Mouse (Mus musculus): Measurements from ENCODE around the gene Hsd17b11. TPM values are rescaled to one million over a fixed set of nuclear protein-coding genes. Genes with fewer than 3 reads are reported as not detected.
"Not testable (repeated sequence)": the region's sequence is repeated elsewhere in the genome, so short reads cannot be mapped to it uniquely, and the experiment has no call there.

The Hsd17b11 gene
- polyA plus RNA-seq, 1 experiment = 36.0 TPM

GRCm38 (mm10) chr5:103980705-103981560 lies 40.8 kb downstream of the Hsd17b11 start:
- no peak for DNase-seq (ENCODE audit: low read depth)

- no peak for DNase-seq (ENCODE audit: low read depth)
Measured at GRCm38 (mm10) chr5:103977907-103978570, 43.7 kb downstream of the Hsd17b11 start.

- DNase-seq (ENCODE audit: low read depth) = no peak
Measured at GRCm38 (mm10) chr5:103977297-103977696, 44.4 kb downstream of the Hsd17b11 start, which contains the start of gene Hsd17b13. Gene Hsd17b13 (minus strand): TSS chr5:103977410.

GRCm38 (mm10) chr5:103975736-103976135 lies 46.0 kb downstream of the Hsd17b11 start:
- DNase-seq (ENCODE audit: low read depth) = no peak

GRCm38 (mm10) chr5:103972801-103973200 lies 48.9 kb downstream of the Hsd17b11 start:
- DNase-seq (ENCODE audit: low read depth) = no peak

- DNase-seq (ENCODE audit: low read depth) = no peak
Measured at GRCm38 (mm10) chr5:103972379-103972778, 49.3 kb downstream of the Hsd17b11 start.

- no peak for DNase-seq (ENCODE audit: low read depth)
Measured at GRCm38 (mm10) chr5:103971051-103971450, 50.7 kb downstream of the Hsd17b11 start.

- DNase-seq (ENCODE audit: low read depth) = peak; percentile 47
Measured at GRCm38 (mm10) chr5:103962935-103963429, 58.7 kb downstream of the Hsd17b11 start.

- DNase-seq (ENCODE audit: low read depth) = no peak
Measured at GRCm38 (mm10) chr5:103954638-103955037, 67.1 kb downstream of the Hsd17b11 start.

- peak; percentile 71 for DNase-seq (ENCODE audit: low read depth)
Measured at GRCm38 (mm10) chr5:103953135-103954083, 68.3 kb downstream of the Hsd17b11 start.

- DNase-seq (ENCODE audit: low read depth) = not testable (repeated sequence)
Measured at GRCm38 (mm10) chr5:103950138-103950537, 71.6 kb downstream of the Hsd17b11 start.

- DNase-seq (ENCODE audit: low read depth) = no peak
Measured at GRCm38 (mm10) chr5:103943183-103943582, 78.5 kb downstream of the Hsd17b11 start.

GRCm38 (mm10) chr5:103939856-103940255 lies 81.9 kb downstream of the Hsd17b11 start:
- no peak for DNase-seq (ENCODE audit: low read depth)

Other genes with a start within 250 kb of the Hsd17b11 start
- gene Klhl8, start 110.7 kb downstream of the Hsd17b11 start, polyA plus RNA-seq (2012; rRNA removed) = 9.3 and 9.8 TPM in 2 replicates
- gene Hsd17b13, start 44.5 kb downstream of the Hsd17b11 start, polyA plus RNA-seq (2012; rRNA removed) = 0.08 and 0.30 TPM in 2 replicates
- 59.8 and 70.6 TPM in 2 replicates for gene Nudt9, start 24.4 kb upstream of the Hsd17b11 start, polyA plus RNA-seq (2012; rRNA removed)
- not detected in 2 replicates for gene Gm17660, start 55.7 kb upstream of the Hsd17b11 start, polyA plus RNA-seq (2012; rRNA removed)
- 125 and 148 TPM in 2 replicates for gene Sparcl1, start 91.8 kb upstream of the Hsd17b11 start, polyA plus RNA-seq (2012; rRNA removed)
- not detected in 2 replicates for gene Dspp, start 148.8 kb upstream of the Hsd17b11 start, polyA plus RNA-seq (2012; rRNA removed)
- gene Dmp1, start 180.7 kb upstream of the Hsd17b11 start, polyA plus RNA-seq (2012; rRNA removed) = 0.08 TPM in 1 of 2 replicates, not detected in the other

All from gonadal fat pad, adult 2 months (tissue).